Mouse (Mus musculus) MEL (cell line): ENCODE measurements around the gene Muc20. TPM values are rescaled to one million over a fixed set of nuclear protein-coding genes. Genes with fewer than 3 reads are reported as not detected.

Source experiments
- DNase-seq: peaks from one replicate; pipeline ENCODE4 v3.0.0; 2011; ENCODE audit warnings: low read depth, low spot score
- H3K27ac ChIP-seq: 2 replicates; pipeline ENCODE4 v1.5.1; 2012; ENCODE audit warnings: low read depth, mild to moderate bottlenecking, control low read depth, low read length, moderate library complexity; ENCODE audit not compliant: control insufficient read depth
- H3K27me3 ChIP-seq, 2 experiments: fragments of 150-350 bp in 1 of 2; sonication (generic) in 1 of 2; 2 replicates each; pipeline ENCODE4 v1.6.1; 2012; ENCODE audit warnings: low read length in 2 of 2, mild to moderate bottlenecking in 2 of 2, improper control_type of control experiment in 1 of 2, moderate library complexity in 1 of 2; ENCODE audit not compliant: insufficient read depth in 2 of 2, control insufficient read depth in 1 of 2
- H3K36me3 ChIP-seq, 2 experiments: 2 replicates each; pipeline ENCODE4 v1.6.1; 2012 to 2014; ENCODE audit warnings: low read length in 2 of 2, improper control_type of control experiment in 1 of 2, inconsistent platforms in 1 of 2, mild to moderate bottlenecking in 1 of 2; ENCODE audit not compliant: insufficient read depth in 2 of 2, control insufficient read depth in 1 of 2
- H3K4me1 ChIP-seq, 2 experiments: fragments of 150-350 bp in 1 of 2; sonication (generic) in 1 of 2; 2 replicates each; pipeline ENCODE4 v1.6.1; 2012; ENCODE audit warnings: low read length in 2 of 2, improper control_type of control experiment in 1 of 2, mild to moderate bottlenecking in 1 of 2; ENCODE audit not compliant: insufficient read depth in 2 of 2, control insufficient read depth in 1 of 2
- H3K4me3 ChIP-seq, 2 experiments: fragments of 150-350 bp in 1 of 2; sonication (generic) in 1 of 2; 2 replicates each; pipeline ENCODE4 v1.5.1; 2012; ENCODE audit warnings: low read depth in 2 of 2, low read length in 2 of 2, mild to moderate bottlenecking in 2 of 2, moderate library complexity in 2 of 2, control low read depth in 1 of 2, improper control_type of control experiment in 1 of 2; ENCODE audit not compliant: control insufficient read depth in 1 of 2, insufficient read depth in 1 of 2
- H3K79me2 ChIP-seq: 2 replicates; pipeline ENCODE4 v1.6.1; 2012; ENCODE audit warnings: mild to moderate bottlenecking, low read length, moderate library complexity; ENCODE audit not compliant: control insufficient read depth, poor library complexity, insufficient read depth
- H3K9ac ChIP-seq: 2 replicates; pipeline ENCODE4 v1.6.1; 2012; ENCODE audit warnings: low read depth, mild to moderate bottlenecking, control low read depth, low read length, moderate library complexity; ENCODE audit not compliant: control insufficient read depth, poor library complexity, severe bottlenecking
- H3K9me3 ChIP-seq: fragments of 150-350 bp; sonication (generic); replicated peaks from 2 replicates; pipeline ENCODE4 v1.6.1; 2012; ENCODE audit warnings: mild to moderate bottlenecking, low read length, improper control_type of control experiment, moderate library complexity; ENCODE audit not compliant: insufficient read depth
- CTCF ChIP-seq, 3 experiments: IDR thresholded peaks in 2 of 3; conservative IDR thresholded peaks in 1 of 3; 2 replicates each; pipeline ENCODE4 v1.5.1; 2011 to 2012; ENCODE audit warnings: low read length in 3 of 3, low read depth in 2 of 3, mild to moderate bottlenecking in 2 of 3, improper control_type of control experiment in 1 of 3, inconsistent platforms in 1 of 3, mixed read lengths in 1 of 3, moderate library complexity in 1 of 3; ENCODE audit not compliant: control insufficient read depth in 1 of 3, insufficient read depth in 1 of 3, poor library complexity in 1 of 3, severe bottlenecking in 1 of 3
- ELF1 ChIP-seq: IDR thresholded peaks from 2 replicates; pipeline ENCODE4 v1.6.1; 2014; ENCODE audit warnings: low read depth, mild to moderate bottlenecking, inconsistent platforms, low read length, improper control_type of control experiment, moderate library complexity
- EP300 ChIP-seq, 2 experiments: IDR thresholded peaks; 2 replicates each; pipeline ENCODE4 v1.6.1; 2011; ENCODE audit warnings: improper control_type of control experiment in 2 of 2, low read length in 2 of 2, low read depth in 1 of 2, mild to moderate bottlenecking in 1 of 2
- GATA1 ChIP-seq: IDR thresholded peaks from 2 replicates; pipeline ENCODE4 v1.6.1; 2011; ENCODE audit warnings: low read depth, low read length, improper control_type of control experiment
- JUND ChIP-seq: IDR thresholded peaks from 2 replicates; pipeline ENCODE4 v1.6.1; 2011; ENCODE audit warnings: low read depth, mild to moderate bottlenecking, improper control_type of control experiment, low read length
- MAFK ChIP-seq: IDR thresholded peaks from 2 replicates; pipeline ENCODE4 v1.6.1; 2011; ENCODE audit warnings: low read depth, mild to moderate bottlenecking, low read length, improper control_type of control experiment, borderline replicate concordance
- MAX ChIP-seq: IDR thresholded peaks from 2 replicates; pipeline ENCODE4 v1.6.1; 2011; ENCODE audit warnings: low read length, improper control_type of control experiment
- MAZ ChIP-seq: IDR thresholded peaks from 2 replicates; pipeline ENCODE4 v1.6.1; 2012; ENCODE audit warnings: low read depth, mild to moderate bottlenecking, inconsistent platforms, low read length, improper control_type of control experiment
- MEF2A ChIP-seq: IDR thresholded peaks from 2 replicates; pipeline ENCODE4 v1.6.1; 2014; ENCODE audit warnings: low read depth, mild to moderate bottlenecking, inconsistent platforms, low read length, improper control_type of control experiment; ENCODE audit not compliant: poor library complexity, insufficient replicate concordance, severe bottlenecking; ENCODE audit errors: extremely low read depth
- MXI1 ChIP-seq: IDR thresholded peaks from 2 replicates; pipeline ENCODE4 v1.6.1; 2011; ENCODE audit warnings: mild to moderate bottlenecking, low read depth, low read length, improper control_type of control experiment
- MYC ChIP-seq: IDR thresholded peaks from 2 replicates; pipeline ENCODE4 v1.6.1; 2011; ENCODE audit warnings: low read depth, mild to moderate bottlenecking, low read length, improper control_type of control experiment, moderate library complexity
- NELFE ChIP-seq: IDR thresholded peaks from 2 replicates; pipeline ENCODE4 v1.6.1; 2011; ENCODE audit warnings: low read depth, low read length, improper control_type of control experiment
- RAD21 ChIP-seq: IDR thresholded peaks from 2 replicates; pipeline ENCODE4 v1.6.1; 2011; ENCODE audit warnings: mild to moderate bottlenecking, low read depth, low read length, improper control_type of control experiment
- TBP ChIP-seq: IDR thresholded peaks from 2 replicates; pipeline ENCODE4 v1.8.0; 2011; ENCODE audit warnings: low read depth, low read length, improper control_type of control experiment
- UBTF ChIP-seq: IDR thresholded peaks from 2 replicates; pipeline ENCODE4 v1.6.1; 2012; ENCODE audit warnings: low read depth, mild to moderate bottlenecking, inconsistent platforms, low read length, improper control_type of control experiment, moderate library complexity, borderline replicate concordance; ENCODE audit not compliant: insufficient read depth
- USF1 ChIP-seq: IDR thresholded peaks from 2 replicates; pipeline ENCODE4 v1.6.1; 2014; ENCODE audit warnings: low read depth, mild to moderate bottlenecking, inconsistent platforms, low read length, improper control_type of control experiment, moderate library complexity
- ZC3H11A ChIP-seq: IDR thresholded peaks from 2 replicates; pipeline ENCODE4 v1.6.1; 2012; ENCODE audit warnings: low read depth, mild to moderate bottlenecking, inconsistent platforms, low read length, improper control_type of control experiment
- ZKSCAN1 ChIP-seq: IDR thresholded peaks from 2 replicates; pipeline ENCODE4 v1.6.1; 2012; ENCODE audit warnings: low read depth, mild to moderate bottlenecking, inconsistent platforms, low read length, improper control_type of control experiment, moderate library complexity
- ZNF384 ChIP-seq: IDR thresholded peaks from 2 replicates; pipeline ENCODE4 v1.6.1; 2012; ENCODE audit warnings: low read depth, mild to moderate bottlenecking, inconsistent platforms, low read length, improper control_type of control experiment
- polyA plus RNA-seq, 2 experiments: library from polyadenylated mRNA; stranded (reverse) in 1 of 2; unstranded in 1 of 2; fragments of >175 nt in 1 of 2; fragments of >200 nt in 1 of 2; gene quantifications; 2 replicates each; pipeline versions ENCODE4 v1.2.1 to v1.2.4; 2012; ENCODE audit warnings: low replicate concordance in 2 of 2, low read depth in 1 of 2; ENCODE audit not compliant: insufficient read length in 2 of 2, insufficient read depth in 1 of 2, missing spikeins in 1 of 2
- total RNA-seq: library from RNA; depleted of rRNA; stranded (reverse); fragments of 300-350 nt; gene quantifications from 2 replicates; pipeline ENCODE4 v1.2.3, GENCODE M21; 2012

Gene Muc20
- total and polyA plus RNA-seq, 3 experiments, result not detected

DNA sequence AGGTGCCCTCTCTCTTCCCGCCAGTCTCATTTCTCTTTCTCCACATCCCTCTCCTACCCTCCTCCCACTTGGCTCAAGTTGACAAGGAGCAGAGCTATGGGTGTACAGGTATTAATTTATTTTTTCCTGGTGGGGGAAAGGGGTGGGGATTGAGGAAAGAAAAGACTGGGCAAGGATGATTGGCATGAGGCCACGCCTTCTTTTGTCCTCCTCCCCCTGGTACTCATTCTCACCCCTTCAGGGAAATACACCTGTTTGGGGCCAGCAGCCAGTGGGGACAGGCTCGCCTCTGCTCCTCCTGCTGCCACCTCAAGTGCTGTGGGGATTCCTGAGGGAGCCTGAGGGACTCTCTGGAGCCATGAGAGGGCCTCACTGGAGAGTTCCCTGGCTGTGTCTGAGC, 61.2 kb downstream of the Muc20 start:
- Histone ChIP-seq H3K4me3 (no peak overlapping the region), H3K27me3 (peaks cover 2 to 8% of the 10 kb centered on the region in 2 experiments; a peak in 2 of 4 replicates), H3K4me1 (no peaks in the 10 kb centered on the region), H3K9ac (no peak overlapping the region), H3K9me3 (no peaks in the 10 kb centered on the region), H3K36me3 (no peaks in the 10 kb centered on the region), H3K79me2 (no peaks in the 10 kb centered on the region), H3K27ac (no peak overlapping the region)
- TF ChIP-seq USF1 (no peak), MEF2A (no peak), UBTF (no peak), NELFE (no peak), EP300 (IDR thresholded peaks at IDR 0.05; ENCODE audit: low read depth in 1 of 2, low read length in 2 of 2) (no peak), MAZ (no peak)
- DNase-seq, result no peak

DNA sequence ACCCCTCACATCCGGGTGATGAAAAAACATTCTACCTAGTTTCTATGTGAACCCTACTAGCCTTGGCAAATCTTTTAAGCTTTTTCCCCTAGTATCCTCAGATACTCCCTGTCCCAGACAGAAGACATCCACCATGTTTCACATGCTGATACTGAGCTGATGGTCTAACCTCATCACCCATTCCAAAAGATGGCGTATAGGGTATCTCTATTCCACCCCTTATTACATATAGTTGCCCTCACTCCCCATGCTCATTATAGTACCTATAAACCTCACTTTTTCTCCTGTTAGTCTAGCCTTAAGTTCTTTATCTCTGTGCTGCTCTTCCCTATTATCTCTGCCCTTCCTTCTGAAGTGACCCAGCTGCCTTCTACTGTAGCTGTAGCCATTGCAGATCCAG, 61.6 kb downstream of the Muc20 start, which contains the start of gene Muc4:
Muc4 (plus strand) TSS at position 301 of the 400 bp plus-strand sequence.
- H3K4me1 ChIP-seq, result no peaks in the 10 kb centered on the region
- no peak for DNase-seq

GRCm38 (mm10) chr16:32733213-32733612, 64.0 kb downstream of the Muc20 start:
- no peaks in the 10 kb centered on the region for H3K36me3 ChIP-seq

More for the DNA sequence above, 61.6 kb downstream of the Muc20 start, which contains the start of gene Muc4:
- Histone ChIP-seq H3K9ac (no peak within 1 kb of the TSS), H3K4me3 (no peak within 1 kb of the TSS), H3K27ac (no peak within 1 kb of the TSS), H3K9me3 (no peaks in the 10 kb centered on the region), H3K79me2 (no peaks in the 10 kb centered on the region), H3K27me3 (peaks cover 2 to 8% of the 10 kb centered on the region in 2 experiments; a peak in 2 of 4 replicates), H3K36me3 (no peaks in the 10 kb centered on the region)
- TF ChIP-seq EP300 (IDR thresholded peaks at IDR 0.05; ENCODE audit: low read depth in 1 of 2, low read length in 2 of 2), result no peak
- TF ChIP-seq NELFE, result no peak
- TF ChIP-seq USF1, result no peak
- TF ChIP-seq JUND, result no peak
- no peak for TF ChIP-seq ELF1
- TF ChIP-seq MAX, result no peak
- no peak for TF ChIP-seq ZNF384

More at GRCm38 (mm10) chr16:32733213-32733612, 64.0 kb downstream of the Muc20 start:
- Histone ChIP-seq H3K27me3 (peaks cover 3% of the 10 kb centered on the region in 2 experiments; a peak in 2 of 4 replicates), H3K9me3 (no peaks in the 10 kb centered on the region), H3K4me1 (no peaks in the 10 kb centered on the region), H3K27ac (no peak overlapping the region), H3K79me2 (no peaks in the 10 kb centered on the region), H3K4me3 (no peak overlapping the region), H3K9ac (no peak overlapping the region)
- DNase-seq, result no peak
- TF ChIP-seq CTCF (IDR thresholded peaks at IDR 0.05 in 2 of 3, conservative IDR thresholded peaks at IDR 0.05 in 1 of 3; ENCODE audit: control insufficient read depth in 1 of 3, insufficient read depth in 1 of 3, low read depth in 2 of 3, low read length in 3 of 3, poor library complexity in 1 of 3, severe bottlenecking in 1 of 3) (no peak), ZKSCAN1 (no peak), MAFK (no peak), MYC (no peak), UBTF (no peak), ZC3H11A (no peak), TBP (no peak), RAD21 (no peak), MXI1 (no peak), GATA1 (no peak), ELF1 (no peak)
